Mouse (Mus musculus) right cerebral cortex, adult 18-20 months (tissue): ENCODE data around the gene Pim2.
"Not testable (repeated sequence)": the region's sequence is repeated elsewhere in the genome, so short reads cannot be mapped to it uniquely, and the experiment has no call there.

Experiments
- DNase-seq: peaks from one replicate; pipeline ENCODE4 v3.0.0; 2022; ENCODE audit warnings: mixed read lengths

The Pim2 gene

DNA sequence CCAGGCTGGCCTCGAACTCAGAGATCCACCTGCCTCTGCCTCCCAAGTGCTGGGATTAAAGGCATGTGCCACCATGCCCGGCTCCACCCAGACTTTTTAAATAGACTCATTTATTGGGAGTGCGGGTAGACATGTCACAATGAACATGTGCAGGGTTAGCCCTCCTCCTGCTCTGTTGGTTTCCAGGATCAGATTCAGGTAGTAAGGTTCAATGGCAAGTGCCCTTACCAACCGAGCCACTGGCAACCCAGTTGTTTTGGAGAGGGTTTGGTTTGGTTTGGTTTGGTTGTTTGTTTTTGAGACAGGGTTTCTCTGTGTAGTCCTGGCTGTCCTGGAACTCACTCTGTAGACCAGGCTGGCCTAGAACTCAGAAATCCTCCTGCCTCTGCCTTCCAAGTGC is 31.2 kb downstream of the Pim2 start, which contains the start of gene Gm10490:
Gm10490 (plus strand) TSS at position 301 of the 400 bp plus-strand sequence.
- DNase-seq = not testable (repeated sequence)

DNA sequence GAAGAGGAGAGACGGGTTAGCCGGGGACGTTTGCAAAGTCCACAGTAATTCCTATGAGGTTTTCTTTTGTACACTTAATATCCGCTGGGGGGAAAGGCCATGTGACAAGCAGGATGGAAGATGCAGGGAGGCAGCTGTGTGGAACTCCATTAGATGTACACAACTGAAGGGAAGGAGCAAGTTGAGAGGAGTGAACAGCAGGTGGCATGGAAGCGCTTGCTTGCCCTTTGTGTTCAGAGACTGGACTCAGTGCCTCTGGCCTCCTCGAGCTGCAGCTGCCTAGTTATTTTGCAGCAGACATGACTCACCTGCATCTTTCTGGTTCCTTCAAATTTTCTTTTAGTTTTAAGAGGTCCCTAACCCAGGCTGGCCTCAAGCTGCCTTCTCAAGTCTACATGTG is 32.4 kb downstream of the Pim2 start:
- no peak for DNase-seq

DNA sequence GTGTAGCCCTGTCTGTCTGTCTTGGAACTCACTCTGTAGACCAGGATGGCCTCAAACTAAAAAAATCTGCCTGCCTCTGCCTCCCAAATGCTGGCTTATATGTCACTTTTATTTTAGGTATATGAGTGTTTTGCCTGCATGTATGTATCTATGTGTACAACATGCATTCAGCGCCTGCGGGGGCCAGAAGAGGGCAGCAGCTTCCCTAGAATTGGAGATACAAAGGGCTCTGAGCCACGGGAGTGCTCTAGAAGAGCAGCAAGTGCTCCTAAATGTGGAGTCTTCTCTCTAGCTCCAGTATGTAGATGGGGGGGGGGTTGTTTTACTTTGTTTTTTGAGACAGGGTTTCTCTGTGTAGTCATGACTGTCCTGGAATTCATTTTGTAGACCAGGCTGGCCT is 37.6 kb downstream of the Pim2 start:
- DNase-seq = not testable (repeated sequence)

DNA sequence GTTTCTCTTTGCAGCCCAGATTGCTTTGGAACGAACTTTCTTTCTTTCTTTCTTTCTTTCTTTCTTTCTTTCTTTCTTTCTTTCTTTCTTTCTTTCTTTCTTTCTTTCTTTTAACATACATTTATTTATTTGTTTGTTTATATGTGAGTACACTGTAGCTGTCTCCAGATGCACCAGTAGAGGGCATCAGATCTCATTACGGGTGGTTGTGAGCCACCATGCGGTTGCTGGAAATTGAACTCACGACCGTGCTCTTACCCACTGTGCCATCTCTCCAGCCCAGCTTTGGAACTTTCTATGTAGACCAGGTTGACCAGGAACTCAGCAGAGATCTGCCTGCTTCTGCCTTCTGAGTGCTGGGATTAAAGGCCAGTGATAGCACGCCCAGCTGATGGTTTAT is 39.9 kb downstream of the Pim2 start:
- not testable (repeated sequence) for DNase-seq

DNA sequence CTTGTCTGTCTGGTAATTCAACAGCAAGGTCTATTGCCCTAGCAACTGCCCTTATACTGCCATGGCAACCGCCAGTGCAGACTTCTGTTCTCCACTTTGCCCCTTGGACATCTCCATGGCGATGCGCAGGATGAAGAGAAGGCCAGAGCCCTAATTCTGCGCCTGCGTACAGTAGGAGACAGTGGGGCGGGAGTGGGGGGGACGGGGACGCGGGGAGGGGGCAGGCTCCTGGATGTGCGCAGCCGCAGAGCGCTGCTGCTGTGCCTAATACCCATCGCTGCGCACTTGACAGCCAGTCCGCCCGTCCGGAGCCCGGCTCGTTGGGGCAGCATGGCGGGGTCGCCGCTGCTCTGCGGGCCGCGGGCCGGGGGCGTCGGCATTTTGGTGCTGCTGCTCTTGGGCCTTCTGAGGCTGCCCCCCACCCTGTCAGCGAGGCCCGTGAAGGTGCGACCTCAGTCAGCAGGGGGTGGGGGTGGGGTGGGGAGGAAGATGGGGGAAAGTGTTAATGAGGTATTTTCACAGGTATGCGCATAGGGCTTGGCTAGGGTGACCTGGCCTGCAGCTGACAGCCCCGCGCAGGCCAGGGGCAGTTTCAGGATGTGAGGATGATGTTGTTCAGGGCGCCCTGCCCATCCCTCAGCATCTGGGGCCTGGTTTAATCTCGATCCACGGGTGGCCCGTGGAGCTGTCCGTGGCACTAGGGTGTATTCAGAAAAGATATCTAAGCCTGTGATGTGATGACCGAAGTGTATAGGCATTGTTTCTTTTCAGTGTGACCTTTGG is 41.7 kb downstream of the Pim2 start, which contains the start of gene Pcsk1n:
Pcsk1n (plus strand) TSS at position 222 of the 783 bp plus-strand sequence.
- DNase-seq = peak; percentile 55

DNA sequence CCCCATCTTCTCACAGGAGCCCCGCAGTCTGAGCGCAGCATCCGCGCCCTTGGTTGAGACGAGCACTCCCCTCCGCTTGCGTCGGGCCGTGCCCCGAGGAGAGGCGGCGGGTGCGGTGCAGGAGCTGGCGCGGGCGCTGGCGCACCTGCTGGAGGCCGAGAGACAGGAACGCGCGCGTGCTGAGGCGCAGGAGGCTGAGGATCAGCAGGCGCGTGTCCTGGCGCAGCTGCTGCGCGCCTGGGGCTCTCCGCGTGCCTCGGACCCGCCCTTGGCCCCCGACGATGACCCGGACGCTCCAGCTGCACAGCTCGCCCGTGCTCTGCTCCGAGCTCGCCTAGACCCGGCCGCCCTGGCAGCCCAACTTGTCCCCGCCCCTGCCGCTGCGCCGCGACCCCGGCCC is 44.0 kb downstream of the Pim2 start:
- peak; percentile 10 for DNase-seq

DNA sequence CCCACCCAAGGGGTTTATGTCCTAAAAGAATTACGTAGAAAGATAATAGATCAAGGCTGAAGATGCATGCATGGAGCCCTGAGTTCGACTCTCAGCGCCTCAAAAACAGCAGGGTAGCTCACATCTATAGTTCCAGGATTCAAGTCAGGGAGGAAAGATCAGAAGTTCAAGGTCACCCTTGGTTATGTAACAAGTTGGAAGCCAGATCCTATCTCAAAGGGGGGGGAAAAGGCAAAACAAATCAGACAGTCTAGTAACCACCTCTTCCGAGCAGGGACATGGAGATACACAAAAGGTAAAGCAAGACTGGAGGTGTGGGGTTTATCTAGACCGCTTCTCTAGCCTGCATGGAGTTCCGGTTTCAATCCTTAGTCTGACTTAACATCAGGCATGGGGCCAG is 48.2 kb downstream of the Pim2 start:
- no peak for DNase-seq

DNA sequence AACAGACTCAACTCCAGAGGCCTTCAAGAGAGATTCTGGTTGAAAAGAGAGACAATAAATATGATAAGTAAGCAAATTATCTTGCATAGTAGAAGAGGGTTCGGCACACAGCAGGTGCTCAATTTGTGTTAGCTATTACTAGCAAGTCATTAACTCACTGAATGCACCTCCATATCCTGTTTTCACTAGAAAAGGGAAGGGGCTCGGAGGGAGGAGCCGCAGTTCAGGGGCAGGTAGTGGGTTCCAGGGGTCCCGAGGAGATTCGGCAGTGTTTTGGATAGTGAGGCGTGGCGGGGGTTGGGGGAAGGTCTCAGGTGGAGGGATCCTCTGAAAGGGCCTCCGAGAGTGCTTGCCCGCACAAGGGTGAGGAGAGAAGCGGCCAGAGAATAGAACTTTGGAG is 49.1 kb downstream of the Pim2 start:
- DNase-seq = no peak

DNA sequence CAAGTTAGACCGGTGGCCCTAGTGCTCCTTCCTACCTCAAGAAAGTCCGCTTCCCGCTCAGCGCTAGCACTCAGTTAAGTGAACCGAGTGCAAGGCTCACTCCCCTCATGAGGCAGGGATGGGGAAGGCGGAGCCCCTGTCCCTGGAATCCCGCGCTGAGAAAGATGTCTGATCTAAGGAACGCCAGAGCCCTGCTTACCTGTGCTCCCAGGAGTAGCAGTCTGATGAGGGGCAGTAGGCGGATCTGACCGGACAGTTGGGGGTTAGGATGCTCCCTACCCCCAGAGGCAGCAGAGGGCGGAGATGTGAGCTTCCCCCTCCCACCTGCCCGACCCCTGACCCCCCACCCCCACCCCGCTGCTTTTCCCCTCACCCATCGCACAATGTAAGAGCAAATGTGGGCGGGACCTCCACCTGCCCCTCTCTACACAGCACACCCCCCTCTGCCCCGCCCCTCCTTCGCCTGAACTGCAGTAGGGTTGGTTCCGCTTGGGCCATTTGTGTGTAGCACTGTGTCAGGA is 50.3 kb downstream of the Pim2 start, which contains the start of gene Eras:
Eras (minus strand) TSS at position 338 of the 521 bp plus-strand sequence.
- no peak for DNase-seq
